Mouse (Mus musculus): ENCODE data around the gene Lsr. TPM values are rescaled to one million over a fixed set of nuclear protein-coding genes. Genes with fewer than 3 reads are reported as not detected.
"Not testable (repeated sequence)": the region's sequence is repeated elsewhere in the genome, so short reads cannot be mapped to it uniquely, and the experiment has no call there.

Gene Lsr
- total RNA-seq, 2 experiments from 2014 or later = 0.74 to 0.75 TPM

- no peak for DNase-seq (ENCODE audit: low spot score in 2 of 2)
Observed at GRCm38 (mm10) chr7:30964366-30964765, 8.9 kb downstream of the Lsr start.

GRCm38 (mm10) chr7:30962862-30963261 lies 10.4 kb downstream of the Lsr start:
- no peak for DNase-seq (ENCODE audit: low spot score in 2 of 2)

- no peak for DNase-seq (ENCODE audit: low spot score in 2 of 2)
Observed at GRCm38 (mm10) chr7:30959786-30960349, 13.4 kb downstream of the Lsr start.

- no peak for DNase-seq (ENCODE audit: low spot score in 2 of 2)
Observed at GRCm38 (mm10) chr7:30958866-30959487, 14.3 kb downstream of the Lsr start.

- DNase-seq (ENCODE audit: low spot score in 2 of 2) = no peak
Observed at GRCm38 (mm10) chr7:30958109-30958865, 15.0 kb downstream of the Lsr start.

GRCm38 (mm10) chr7:30957367-30957783 lies 15.9 kb downstream of the Lsr start:
- DNase-seq (ENCODE audit: low spot score in 2 of 2) = peak; percentile 91 to 93

- DNase-seq (ENCODE audit: low spot score in 2 of 2) = peak; percentile 69 to 84
Observed at GRCm38 (mm10) chr7:30956756-30957366, 16.4 kb downstream of the Lsr start, which contains the start of gene Usf2. Gene Usf2 (minus strand): TSS chr7:30956803.

- DNase-seq (ENCODE audit: low spot score in 2 of 2) = peak in 1 of 2 experiments; percentile 60
Observed at GRCm38 (mm10) chr7:30956357-30956751, 16.9 kb downstream of the Lsr start.

GRCm38 (mm10) chr7:30955584-30956356 lies 17.5 kb downstream of the Lsr start:
- DNase-seq (ENCODE audit: low spot score in 2 of 2) = peak; percentile 83 to 91

GRCm38 (mm10) chr7:30954971-30955520 lies 18.2 kb downstream of the Lsr start:
- DNase-seq (ENCODE audit: low spot score in 2 of 2) = no peak

GRCm38 (mm10) chr7:30954036-30954435 lies 19.2 kb downstream of the Lsr start:
- peak in 1 of 2 experiments; percentile 15 for DNase-seq (ENCODE audit: low spot score in 2 of 2)

- no peak for DNase-seq (ENCODE audit: low spot score in 2 of 2)
Observed at GRCm38 (mm10) chr7:30953459-30953858, 19.8 kb downstream of the Lsr start.

GRCm38 (mm10) chr7:30952441-30953265 lies 20.6 kb downstream of the Lsr start:
- DNase-seq (ENCODE audit: low spot score in 2 of 2) = peak in 1 of 2 experiments; percentile 14

- DNase-seq (ENCODE audit: low spot score in 2 of 2) = not testable (repeated sequence)
Observed at GRCm38 (mm10) chr7:30949902-30950301, 23.4 kb downstream of the Lsr start.

- DNase-seq (ENCODE audit: low spot score in 2 of 2) = no peak
Observed at GRCm38 (mm10) chr7:30945876-30946275, 27.4 kb downstream of the Lsr start.

GRCm38 (mm10) chr7:30945466-30945865 lies 27.8 kb downstream of the Lsr start:
- DNase-seq (ENCODE audit: low spot score in 2 of 2) = not testable (repeated sequence)

- DNase-seq (ENCODE audit: low spot score in 2 of 2) = not testable (repeated sequence)
Observed at GRCm38 (mm10) chr7:30944706-30945105, 28.6 kb downstream of the Lsr start.

- no peak for DNase-seq (ENCODE audit: low spot score in 2 of 2)
Observed at GRCm38 (mm10) chr7:30943909-30944635, 29.2 kb downstream of the Lsr start, which contains the start of gene Hamp. Gene Hamp (minus strand): TSS chr7:30944032.

- not testable (repeated sequence) for DNase-seq (ENCODE audit: low spot score in 2 of 2)
Observed at GRCm38 (mm10) chr7:30942365-30942764, 30.9 kb downstream of the Lsr start.

All from gastrocnemius, postnatal 4 days (tissue).